Mouse (Mus musculus) hindbrain, embryonic 10.5 days (tissue): ENCODE data around the gene Acat2. TPM values are rescaled to one million over a fixed set of nuclear protein-coding genes. Genes with fewer than 3 reads are reported as not detected.
A peak's percentile ranks its signal among the peaks of the same experiment; 100 is the strongest.
"Not testable (repeated sequence)": the region's sequence is repeated elsewhere in the genome, so short reads cannot be mapped to it uniquely, and the experiment has no call there.

Experiments used
- DNase-seq: peaks from one replicate; pipeline ENCODE4 v3.0.0-alpha.2; 2017; ENCODE audit warnings: low spot score
- H3K27ac ChIP-seq: fragments of 300-500 bp; sonication (generic); 2 replicates; pipeline ENCODE4 v1.5.1; 2016; ENCODE audit warnings: mild to moderate bottlenecking, moderate library complexity
- H3K27me3 ChIP-seq: fragments of 300-500 bp; sonication (generic); 2 replicates; pipeline ENCODE4 v1.6.1; 2016; ENCODE audit warnings: mild to moderate bottlenecking; ENCODE audit not compliant: poor library complexity, insufficient read depth, severe bottlenecking
- H3K36me3 ChIP-seq: fragments of 300-500 bp; sonication (generic); 2 replicates; pipeline ENCODE4 v1.6.1; 2016; ENCODE audit warnings: mild to moderate bottlenecking, moderate library complexity
- H3K4me1 ChIP-seq: fragments of 300-500 bp; sonication (generic); replicated peaks from 2 replicates; pipeline ENCODE4 v1.6.1; 2016; ENCODE audit warnings: mild to moderate bottlenecking
- H3K4me3 ChIP-seq: fragments of 300-500 bp; sonication (generic); 2 replicates; pipeline ENCODE4 v1.5.1; 2016; ENCODE audit warnings: mild to moderate bottlenecking, moderate library complexity
- H3K9me3 ChIP-seq: fragments of 300-500 bp; sonication (generic); 2 replicates; pipeline ENCODE4 v1.6.1; 2016; ENCODE audit warnings: mild to moderate bottlenecking, moderate library complexity
- WGBS: fragments of 180-500 bp; shearing (Covaris S2); methylation state at CpG from one replicate; pipeline ENCODE4 v1.1.7; 2016; 5-methylcytosine and 5-hydroxymethylcytosine counted together
- polyA plus RNA-seq: library from polyadenylated mRNA; unstranded; fragments of >200 nt; fragmentation: Nextera tagmentation; extraction: Ambion mirVana; gene quantifications from 2 replicates; pipeline ENCODE4 v1.2.1, GENCODE M21; 2016

The Acat2 gene
- polyA plus RNA-seq, 1 experiment from 2014 or later = 451 TPM

DNA sequence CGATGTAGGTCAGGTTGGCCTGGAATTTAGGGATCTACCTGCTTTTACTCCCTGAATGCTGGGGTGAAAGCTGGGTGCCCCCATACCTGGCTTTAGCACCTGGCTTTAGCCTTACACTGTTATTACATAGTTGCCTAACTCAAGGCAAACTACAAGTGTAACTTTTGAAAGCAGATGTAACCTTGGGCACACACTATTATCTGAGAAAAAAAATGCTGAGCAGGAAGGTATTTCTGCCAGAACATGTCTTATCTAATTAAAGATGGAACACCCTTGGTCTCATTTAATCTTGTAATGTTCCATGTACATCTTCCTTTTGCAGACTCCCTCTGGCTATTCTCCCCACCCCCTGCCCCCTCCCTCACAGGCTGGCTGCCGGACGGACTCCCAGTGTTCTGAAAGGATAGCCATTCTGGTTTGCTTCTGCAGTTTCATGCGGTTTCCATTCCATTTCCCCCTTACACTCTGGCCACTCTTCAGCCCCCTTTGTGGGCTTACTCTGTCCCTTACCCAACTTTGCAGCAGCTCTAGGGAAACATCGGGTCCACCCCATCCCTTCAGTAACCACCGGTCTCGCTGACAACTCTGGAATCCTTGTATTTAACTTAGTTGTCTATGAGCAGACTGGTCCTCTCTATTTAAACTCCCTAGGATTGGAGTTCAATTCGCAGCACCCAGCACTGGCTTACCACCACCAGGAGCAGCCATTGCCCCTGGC, 18.8 kb downstream of the Acat2 start:
- Histone ChIP-seq H3K27ac (no peak overlapping the region), H3K36me3 (peaks cover 48% of the 10 kb centered on the region), H3K4me3 (no peak overlapping the region), H3K4me1 (peaks cover 7% of the 10 kb centered on the region), H3K9me3 (no peaks in the 10 kb centered on the region), H3K27me3 (no peaks in the 10 kb centered on the region)
- WGBS = 81% methylated on average over 8 of the region's 8 CpGs
- no peak for DNase-seq

DNA sequence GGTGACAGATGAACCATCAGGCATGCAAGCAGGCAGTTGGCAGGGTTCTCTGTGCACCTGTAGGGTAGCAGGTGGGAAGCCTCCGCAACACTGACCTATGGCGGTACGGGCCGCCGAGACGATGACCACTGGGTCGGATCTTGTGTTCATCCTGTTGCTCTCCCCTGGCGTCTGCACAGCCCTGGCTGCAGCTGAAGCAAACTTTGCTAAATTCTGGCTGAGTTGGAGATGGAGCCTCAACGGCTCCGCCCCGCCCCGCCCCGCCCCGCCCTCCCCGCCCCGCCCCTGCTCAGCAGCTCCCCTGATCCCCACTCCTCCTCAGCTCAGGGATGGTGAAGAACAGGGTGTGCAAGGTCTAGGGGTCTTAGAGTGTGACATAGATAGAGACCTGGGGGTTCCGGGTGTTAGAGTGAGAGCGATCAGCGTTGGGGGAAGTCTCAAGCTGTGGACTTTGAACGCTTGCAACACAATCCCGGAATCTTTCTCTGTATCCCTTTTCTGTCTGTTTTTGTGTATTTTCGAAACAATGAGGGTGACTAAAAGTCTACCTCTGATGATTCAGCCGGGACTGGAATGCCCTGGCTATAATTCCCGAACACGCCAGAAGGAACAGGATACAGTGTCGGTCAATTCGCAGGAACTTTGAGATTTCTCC, 20.3 kb downstream of the Acat2 start, which contains the start of gene Acat3:
Acat3 (minus strand) TSS at position 450 of the 655 bp plus-strand sequence.
- peaks cover 34% of the 10 kb centered on the region for H3K36me3 ChIP-seq
- peak within 1 kb of the TSS; percentile 41 for H3K4me3 ChIP-seq
- DNase-seq = no peak
- no peaks in the 10 kb centered on the region for H3K27me3 ChIP-seq
- WGBS = 18% methylated on average over 27 of the region's 27 CpGs
- H3K9me3 ChIP-seq = no peaks in the 10 kb centered on the region
- H3K27ac ChIP-seq = 0 out of 2 replicates have a peak within 1 kb of the TSS, but pooled peaks have one; percentile 16
- peaks cover 7% of the 10 kb centered on the region for H3K4me1 ChIP-seq

DNA sequence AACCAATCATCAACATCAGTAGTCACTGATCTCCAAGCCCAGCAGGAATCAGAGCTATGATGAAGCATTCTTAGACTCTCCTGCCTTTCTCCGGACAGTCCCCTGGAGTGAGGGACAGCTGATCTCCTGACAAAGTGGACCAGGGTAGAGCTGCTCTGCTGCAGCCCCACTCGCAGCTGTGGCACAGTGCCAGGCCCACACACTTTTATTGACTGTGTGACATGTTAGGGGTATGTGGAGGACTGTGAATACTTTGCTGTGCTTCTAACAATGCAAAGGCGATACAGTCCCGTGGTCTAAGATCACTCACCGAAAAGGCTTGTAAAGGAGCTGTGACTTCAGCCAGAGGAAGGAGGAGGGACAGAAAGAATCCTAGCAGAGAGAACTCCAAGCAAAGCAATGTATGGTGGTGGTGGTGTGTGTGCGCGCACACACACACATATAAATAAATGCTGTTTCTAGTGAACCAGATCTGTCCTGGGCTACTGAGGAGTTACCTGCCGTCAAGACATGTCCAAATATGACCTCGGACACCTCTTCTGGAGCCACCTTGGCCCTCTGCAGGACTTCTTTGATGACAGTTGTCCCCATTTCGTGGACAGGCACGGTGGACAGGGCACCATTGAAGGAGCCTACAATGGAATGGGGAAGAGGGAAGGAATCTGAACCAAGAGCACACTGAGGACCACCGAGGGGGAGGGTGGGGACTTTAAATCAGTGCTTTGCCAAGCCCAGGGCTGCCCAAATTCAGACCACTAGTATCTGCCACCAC, 21.0 kb downstream of the Acat2 start:
- not testable (repeated sequence) for H3K4me1 ChIP-seq, H3K27ac ChIP-seq, DNase-seq, H3K27me3 ChIP-seq, H3K9me3 ChIP-seq
- peaks cover 27% of the 10 kb centered on the region for H3K36me3 ChIP-seq
- H3K4me3 ChIP-seq = peak overlapping the region; percentile 41
- 49% methylated on average over 4 of the region's 12 CpGs for WGBS

DNA sequence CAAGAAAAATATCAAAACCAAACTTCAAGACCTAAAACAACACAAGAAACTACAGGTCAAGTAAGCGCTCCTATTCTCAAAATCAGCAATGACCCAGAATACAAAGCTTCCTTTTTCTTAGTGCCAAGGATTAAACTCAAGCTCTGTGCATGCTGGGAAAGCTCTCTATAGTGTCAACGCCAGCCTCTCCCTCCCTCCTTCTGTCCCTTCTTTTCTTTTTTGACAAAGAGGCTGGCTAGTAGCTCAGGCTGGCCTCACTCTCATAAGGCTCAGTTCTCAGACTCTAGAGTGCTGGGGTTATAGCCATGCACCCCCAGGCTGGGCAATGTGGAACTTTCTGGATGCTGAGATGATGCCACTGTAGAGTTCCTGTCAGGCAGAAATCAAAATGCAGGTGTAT, 22.5 kb downstream of the Acat2 start:
- H3K27ac ChIP-seq = no peak overlapping the region
- H3K27me3 ChIP-seq = no peaks in the 10 kb centered on the region
- H3K36me3 ChIP-seq = peaks cover 13% of the 10 kb centered on the region
- no peak overlapping the region for H3K4me3 ChIP-seq
- no peaks in the 10 kb centered on the region for H3K9me3 ChIP-seq
- no peak for DNase-seq
- 63% methylated on average over 2 of the region's 2 CpGs for WGBS
- H3K4me1 ChIP-seq = peaks cover 7% of the 10 kb centered on the region

DNA sequence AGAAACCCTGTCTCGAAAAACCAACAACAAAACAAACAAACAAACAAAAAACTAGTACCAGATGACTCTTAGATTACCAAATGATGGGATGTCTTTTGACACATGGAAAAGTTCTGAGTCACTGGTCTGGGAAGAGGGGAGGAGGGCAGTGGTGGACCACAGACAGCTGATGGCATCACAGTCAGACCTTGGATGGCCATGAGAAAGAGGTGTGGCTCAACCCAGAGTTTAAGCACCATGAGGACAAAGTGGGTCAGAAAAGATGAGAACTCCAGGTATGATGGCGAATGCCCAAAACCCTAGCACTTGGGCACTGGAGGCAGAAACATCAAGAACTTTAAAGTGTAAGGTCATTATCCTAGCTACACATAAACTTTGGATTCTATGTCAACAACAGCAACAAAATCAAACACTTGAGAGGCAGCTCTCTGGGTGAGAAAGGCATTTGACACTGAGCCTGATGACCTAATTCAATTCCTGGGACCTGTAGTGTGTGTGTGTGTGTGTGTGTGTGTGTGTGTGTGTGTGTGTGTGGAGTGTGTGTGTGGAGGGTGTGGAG, 23.1 kb downstream of the Acat2 start:
- 81% methylated on average over 2 of the region's 2 CpGs for WGBS

DNA sequence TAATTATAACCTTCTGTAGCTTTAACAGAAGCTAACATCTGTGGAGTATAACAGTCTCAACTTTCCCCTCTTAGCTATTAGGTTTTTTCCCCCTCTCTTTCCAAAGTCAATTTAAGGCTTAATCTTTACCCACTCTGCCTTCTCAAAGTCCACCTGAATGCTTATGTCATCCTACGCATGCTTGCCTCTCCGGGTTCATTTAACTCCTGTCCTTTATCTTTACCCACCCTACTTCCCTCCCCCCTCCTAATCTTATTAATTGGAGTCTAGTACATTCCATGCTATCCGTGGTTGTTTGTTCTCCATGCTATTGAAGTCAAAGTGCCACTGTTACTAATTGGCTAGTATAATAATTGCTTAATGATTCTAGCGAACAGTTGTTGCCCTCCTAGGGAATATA, 24.8 kb downstream of the Acat2 start:
- Histone ChIP-seq H3K4me1 (peaks cover 7% of the 10 kb centered on the region), H3K27me3 (no peaks in the 10 kb centered on the region), H3K4me3 (no peak overlapping the region), H3K36me3 (no peaks in the 10 kb centered on the region), H3K27ac (no peak overlapping the region), H3K9me3 (no peaks in the 10 kb centered on the region)
- 84% methylated on average over 4 of the region's 4 CpGs for WGBS
- no peak for DNase-seq

More for the DNA sequence above, 23.1 kb downstream of the Acat2 start:
- Histone ChIP-seq H3K4me3 (no peak overlapping the region), H3K4me1 (peaks cover 7% of the 10 kb centered on the region), H3K27me3 (no peaks in the 10 kb centered on the region), H3K36me3 (peaks cover 8% of the 10 kb centered on the region), H3K9me3 (no peaks in the 10 kb centered on the region), H3K27ac (no peak overlapping the region)
- DNase-seq = no peak

DNA sequence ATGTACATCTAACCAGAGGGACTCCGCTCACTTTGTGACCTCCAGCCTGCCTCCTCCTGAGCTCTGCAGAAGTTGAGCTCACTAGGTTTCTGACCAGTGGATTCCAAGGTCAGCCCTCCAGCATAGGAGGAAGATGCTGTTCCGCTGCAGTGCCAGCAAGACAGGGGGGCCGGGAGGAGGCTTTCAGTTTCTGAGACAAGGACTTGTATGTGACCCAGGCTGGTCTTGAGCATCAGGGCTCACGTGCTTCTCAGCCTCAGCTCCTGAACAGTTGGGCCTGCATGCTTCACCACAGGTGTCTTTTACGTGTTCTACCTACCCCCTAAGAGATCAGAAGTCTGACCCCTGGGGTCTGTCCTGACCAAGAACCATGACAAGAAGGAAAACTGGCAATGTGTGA, 29.0 kb downstream of the Acat2 start:
- WGBS = 88% methylated on average over 5 of the region's 5 CpGs
- H3K4me3 ChIP-seq, H3K9me3 ChIP-seq: not testable (repeated sequence)

DNA sequence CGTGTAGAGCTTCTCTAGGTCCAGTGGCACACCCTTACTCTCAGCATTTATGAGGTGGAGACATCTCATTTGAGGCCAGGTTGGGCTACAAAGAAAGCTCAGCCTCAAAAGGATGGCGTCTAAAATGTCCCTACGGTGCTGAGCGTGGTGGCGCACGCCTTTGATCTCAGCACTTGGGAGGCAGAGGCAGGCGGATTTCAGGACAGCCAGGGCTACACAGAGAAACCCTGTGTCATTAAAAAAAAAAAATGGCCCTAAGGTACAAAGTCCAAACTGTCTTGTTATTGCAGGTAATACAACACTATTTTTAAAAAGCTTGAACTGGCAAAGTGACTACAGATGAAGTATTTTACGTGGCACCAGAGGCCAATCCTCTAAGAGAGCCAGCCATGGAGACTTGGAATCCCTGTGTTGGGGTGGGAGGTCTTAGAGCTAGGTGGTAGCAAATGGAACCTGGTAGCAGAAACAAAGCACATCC, 34.8 kb downstream of the Acat2 start:
- Histone ChIP-seq H3K4me3 (no peak overlapping the region), H3K4me1 (no peaks in the 10 kb centered on the region), H3K9me3 (no peaks in the 10 kb centered on the region), H3K36me3 (peaks cover 77% of the 10 kb centered on the region), H3K27me3 (no peaks in the 10 kb centered on the region), H3K27ac (no peak overlapping the region)
- 91% methylated on average over 8 of the region's 8 CpGs for WGBS
- DNase-seq = no peak

More for the DNA sequence above, 29.0 kb downstream of the Acat2 start:
- not testable (repeated sequence) for DNase-seq, H3K27me3 ChIP-seq, H3K27ac ChIP-seq, H3K4me1 ChIP-seq
- H3K36me3 ChIP-seq = peaks cover 19% of the 10 kb centered on the region

DNA sequence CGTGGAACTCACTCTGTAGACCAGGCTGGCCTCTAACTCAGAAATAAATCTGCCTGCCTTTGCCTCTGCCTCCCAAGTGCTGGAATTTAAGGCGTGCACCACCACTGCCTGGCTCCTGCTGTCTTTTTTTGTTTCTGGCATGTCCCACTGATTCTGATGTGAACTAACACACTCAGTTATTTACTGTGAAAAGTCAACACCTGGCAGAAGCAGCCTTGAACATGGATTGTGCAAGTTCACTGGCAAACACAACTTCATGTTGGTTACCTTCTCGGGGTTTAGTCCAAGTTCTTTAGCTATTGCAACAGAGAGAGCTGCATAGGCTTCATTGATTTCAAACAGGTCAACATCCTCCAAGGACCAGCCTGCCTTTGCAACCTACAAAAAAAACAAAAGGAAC, 35.5 kb downstream of the Acat2 start:
- Histone ChIP-seq H3K4me3 (no peak overlapping the region), H3K27me3 (no peaks in the 10 kb centered on the region), H3K27ac (no peak overlapping the region), H3K9me3 (no peaks in the 10 kb centered on the region), H3K36me3 (peaks cover 84% of the 10 kb centered on the region), H3K4me1 (no peaks in the 10 kb centered on the region)
- 95% methylated on average over 3 of the region's 3 CpGs for WGBS
- DNase-seq = no peak

DNA sequence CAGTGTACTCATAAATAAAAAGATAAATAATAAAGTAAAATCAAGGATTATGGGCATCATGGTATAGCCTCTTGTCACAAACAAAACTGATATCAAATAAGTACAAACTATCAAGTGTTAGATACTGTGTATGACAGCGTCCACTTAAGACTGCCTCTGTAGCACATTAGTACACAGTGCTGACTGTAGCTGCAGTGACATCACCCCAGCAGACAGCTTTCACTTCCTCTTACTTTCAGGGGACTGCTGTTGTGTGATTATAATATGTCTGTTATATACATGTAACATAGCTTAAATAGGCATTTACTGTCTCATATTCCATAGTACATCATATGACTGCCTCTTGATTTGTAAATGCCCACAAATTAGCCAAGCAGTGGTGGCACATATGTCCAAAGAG, 39.5 kb downstream of the Acat2 start:
- Histone ChIP-seq H3K4me1 (peaks cover 11% of the 10 kb centered on the region), H3K27ac (no peak overlapping the region), H3K27me3 (no peaks in the 10 kb centered on the region), H3K9me3 (no peaks in the 10 kb centered on the region), H3K4me3 (no peak overlapping the region), H3K36me3 (peaks cover 87% of the 10 kb centered on the region)
- 93% methylated on average over 1 of the region's 1 CpGs for WGBS
- DNase-seq = no peak

DNA sequence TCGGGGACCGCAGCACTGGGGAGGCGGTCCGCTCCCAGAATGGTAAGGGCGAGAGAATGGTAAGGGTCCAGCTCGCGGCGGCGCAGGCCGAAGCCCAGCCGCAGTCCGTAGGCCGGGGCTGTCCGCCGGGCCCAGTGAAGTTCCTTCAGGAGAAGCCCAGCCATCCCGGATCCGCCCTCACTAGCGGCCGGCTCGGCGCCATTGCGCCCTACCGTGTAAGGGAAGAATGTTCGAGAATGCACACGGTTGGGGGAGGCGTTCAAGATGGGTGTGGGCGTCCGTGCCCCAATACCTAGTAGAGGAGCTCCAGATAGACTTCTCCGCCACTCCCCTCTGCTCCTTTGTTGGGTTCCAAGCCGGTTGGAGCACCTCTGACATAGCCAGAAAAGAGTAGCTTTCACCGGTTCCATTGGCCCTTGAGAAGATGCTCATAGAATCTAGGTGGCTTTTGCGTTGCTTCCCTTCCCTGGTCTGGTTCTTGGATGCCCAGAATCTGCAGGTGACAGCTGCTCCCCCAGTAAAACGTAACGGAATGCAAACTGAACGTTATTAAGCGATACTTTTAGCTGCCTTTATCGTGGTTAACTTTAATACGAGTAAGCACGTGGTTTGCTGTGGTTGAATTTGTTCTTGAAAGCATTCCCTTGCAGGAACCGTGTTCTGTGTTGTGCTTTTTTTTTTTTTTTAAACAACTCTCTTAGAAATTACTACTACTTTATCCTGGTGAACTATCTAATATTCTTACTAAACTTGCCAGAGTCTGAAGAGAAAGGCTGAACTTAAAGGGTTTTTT, 43.8 kb downstream of the Acat2 start:
- Histone ChIP-seq H3K4me1 (peaks cover 18% of the 10 kb centered on the region), H3K9me3 (no peaks in the 10 kb centered on the region), H3K27me3 (no peaks in the 10 kb centered on the region), H3K4me3 (peak overlapping the region; percentile 98), H3K27ac (peak overlapping the region; percentile 97), H3K36me3 (peaks cover 71% of the 10 kb centered on the region)
- no peak for DNase-seq
- under 1% methylated on average over 40 of the region's 40 CpGs for WGBS
